Mouse (Mus musculus) CD4-positive, CD25-positive, alpha-beta regulatory T cell, adult 2 months (primary cell): Measurements from ENCODE around the gene Rabgap1l.
"Not testable (repeated sequence)": the region's sequence is repeated elsewhere in the genome, so short reads cannot be mapped to it uniquely, and the experiment has no call there.

Experiments
- DNase-seq: peaks from one replicate; pipeline ENCODE4 v3.0.0-alpha.2; 2012; ENCODE audit warnings: low read depth, low spot score

Rabgap1l gene

GRCm38 (mm10) chr1:160282166-160282874, 510.7 kb downstream of the Rabgap1l start:
- not testable (repeated sequence) for DNase-seq

GRCm38 (mm10) chr1:160281337-160282084, 511.5 kb downstream of the Rabgap1l start:
- DNase-seq: no peak

GRCm38 (mm10) chr1:160280603-160281002, 512.4 kb downstream of the Rabgap1l start:
- DNase-seq: no peak

- DNase-seq: no peak
These were observed 514.9 kb downstream of the Rabgap1l start for GRCm38 (mm10) chr1:160277940-160278682.

GRCm38 (mm10) chr1:160275248-160275647, 517.8 kb downstream of the Rabgap1l start:
- no peak for DNase-seq

GRCm38 (mm10) chr1:160273133-160273743, 519.8 kb downstream of the Rabgap1l start:
- no peak for DNase-seq

GRCm38 (mm10) chr1:160271282-160271967, 521.6 kb downstream of the Rabgap1l start:
- no peak for DNase-seq

GRCm38 (mm10) chr1:160268322-160268721, 524.7 kb downstream of the Rabgap1l start:
- DNase-seq: no peak

GRCm38 (mm10) chr1:160263630-160264346, 529.2 kb downstream of the Rabgap1l start:
- DNase-seq: no peak

- no peak for DNase-seq
These were observed 530.0 kb downstream of the Rabgap1l start for GRCm38 (mm10) chr1:160263053-160263452.

GRCm38 (mm10) chr1:160262415-160262814, 530.6 kb downstream of the Rabgap1l start:
- DNase-seq: no peak

GRCm38 (mm10) chr1:160261849-160262248, 531.2 kb downstream of the Rabgap1l start:
- DNase-seq: no peak

- no peak for DNase-seq
These were observed 532.4 kb downstream of the Rabgap1l start for GRCm38 (mm10) chr1:160260605-160261004.

- no peak for DNase-seq
These were observed 533.1 kb downstream of the Rabgap1l start for GRCm38 (mm10) chr1:160259884-160260283.

GRCm38 (mm10) chr1:160253108-160253507, 539.9 kb downstream of the Rabgap1l start:
- DNase-seq: peak; percentile 43

GRCm38 (mm10) chr1:160251388-160252007, 541.5 kb downstream of the Rabgap1l start:
- no peak for DNase-seq

GRCm38 (mm10) chr1:160250782-160251181, 542.2 kb downstream of the Rabgap1l start:
- no peak for DNase-seq

- DNase-seq: no peak
These were observed 543.2 kb downstream of the Rabgap1l start for GRCm38 (mm10) chr1:160249786-160250185.

GRCm38 (mm10) chr1:160247473-160247872, 545.5 kb downstream of the Rabgap1l start:
- peak; percentile 68 for DNase-seq

- DNase-seq: peak; percentile 68
These were observed 546.2 kb downstream of the Rabgap1l start for GRCm38 (mm10) chr1:160246844-160247243.
